Mouse (Mus musculus): ENCODE measurements around the gene Smarcal1.

DNA sequence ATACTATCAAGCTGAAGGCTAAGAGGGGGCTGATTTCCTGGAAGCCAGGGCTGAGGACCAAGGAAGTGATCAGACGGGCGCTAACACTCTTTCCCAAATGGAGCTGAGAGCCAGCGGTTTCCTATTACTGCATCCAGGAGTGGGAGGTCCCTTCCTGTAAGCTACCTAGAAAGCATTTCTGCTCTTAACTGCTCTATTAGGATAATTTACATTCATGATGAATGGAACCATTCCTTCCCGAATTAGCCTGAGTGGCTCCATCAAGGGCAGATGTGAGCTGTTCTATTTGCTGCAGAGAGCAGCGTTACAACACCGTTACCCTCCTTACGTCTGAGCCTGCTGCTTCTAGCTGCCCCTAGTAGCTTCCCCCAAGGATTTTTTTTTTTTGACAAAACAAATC is 9.0 kb upstream of the Smarcal1 start:
- no peak for TF ChIP-seq POLR2A (IDR thresholded peaks at IDR 0.05; ENCODE audit: low read depth, low read length)
- TF ChIP-seq CTCF (conservative IDR thresholded peaks at IDR 0.05; ENCODE audit: insufficient read depth, insufficient read length, low read depth, low read length), result no peak

All from kidney, adult 2 months (tissue).